Mouse (Mus musculus): Measurements from ENCODE around the gene Pcdh15. TPM values are rescaled to one million over a fixed set of nuclear protein-coding genes. Genes with fewer than 3 reads are reported as not detected.
A peak's percentile ranks its signal among the peaks of the same experiment; 100 is the strongest.

Gene Pcdh15
- polyA plus RNA-seq, 1 experiment from 2014 or later = 0.53 TPM

- H3K36me3 ChIP-seq (ENCODE audit: control insufficient read depth, insufficient read depth, low read length) = no peaks in the 10 kb centered on the region
- no peak overlapping the region for H3K9ac ChIP-seq (ENCODE audit: low read length)
- no peaks in the 10 kb centered on the region for H3K4me1 ChIP-seq (ENCODE audit: control insufficient read depth, insufficient read depth, low read length)
- H3K4me2 ChIP-seq = peak overlapping the region; percentile 3; the same call in 1 of the 2 replicates
- no peaks in the 10 kb centered on the region for H3K9me3 ChIP-seq (ENCODE audit: control insufficient read depth, low read length)
- WGBS = 35% methylated on average over 22 of the region's 22 CpGs
- DNase-seq (ENCODE audit: low spot score, missing footprints) (peak; percentile 82), ATAC-seq (ENCODE audit: low FRiP score) (peak; percentile 78)
- H3K27ac ChIP-seq (ENCODE audit: low read depth, low read length) = no peak overlapping the region
- no peak overlapping the region for H3K4me3 ChIP-seq (ENCODE audit: low read depth, low read length)
- H3K27me3 ChIP-seq (ENCODE audit: control insufficient read depth, insufficient read depth, low read length) = no peaks in the 10 kb centered on the region
These were observed 722.8 kb downstream of the Pcdh15 start for GRCm38 (mm10) chr10:73821657-73822583.

GRCm38 (mm10) chr10:73823214-73823613 lies 724.1 kb downstream of the Pcdh15 start:
- H3K9me3 ChIP-seq (ENCODE audit: control insufficient read depth, low read length) = no peaks in the 10 kb centered on the region
- no peaks in the 10 kb centered on the region for H3K36me3 ChIP-seq (ENCODE audit: control insufficient read depth, insufficient read depth, low read length)
- ATAC-seq (ENCODE audit: low FRiP score) (no peak), DNase-seq (ENCODE audit: low spot score, missing footprints) (no peak)
- H3K4me2 ChIP-seq = no peak overlapping the region
- H3K9ac ChIP-seq (ENCODE audit: low read length) = no peak overlapping the region
- WGBS = 80% methylated on average over 4 of the region's 4 CpGs
- no peaks in the 10 kb centered on the region for H3K4me1 ChIP-seq (ENCODE audit: control insufficient read depth, insufficient read depth, low read length)
- no peaks in the 10 kb centered on the region for H3K27me3 ChIP-seq (ENCODE audit: control insufficient read depth, insufficient read depth, low read length)
- H3K27ac ChIP-seq (ENCODE audit: low read depth, low read length) = no peak overlapping the region
- no peak overlapping the region for H3K4me3 ChIP-seq (ENCODE audit: low read depth, low read length)

- Histone ChIP-seq H3K36me3 (ENCODE audit: control insufficient read depth, insufficient read depth, low read length) (no peaks in the 10 kb centered on the region), H3K4me1 (ENCODE audit: control insufficient read depth, insufficient read depth, low read length) (no peaks in the 10 kb centered on the region), H3K9me3 (ENCODE audit: control insufficient read depth, low read length) (no peaks in the 10 kb centered on the region), H3K9ac (ENCODE audit: low read length) (no peak overlapping the region), H3K27ac (ENCODE audit: low read depth, low read length) (no peak overlapping the region), H3K4me3 (ENCODE audit: low read depth, low read length) (no peak overlapping the region), H3K4me2 (no peak overlapping the region), H3K27me3 (ENCODE audit: control insufficient read depth, insufficient read depth, low read length) (no peaks in the 10 kb centered on the region)
- DNase-seq (ENCODE audit: low spot score, missing footprints) (no peak), ATAC-seq (ENCODE audit: low FRiP score) (peak; percentile 41; the same call in 1 of the 2 replicates)
- 69% methylated on average over 8 of the region's 8 CpGs for WGBS
These were observed 727.2 kb downstream of the Pcdh15 start for GRCm38 (mm10) chr10:73826354-73826753.

GRCm38 (mm10) chr10:73828781-73829180 lies 729.6 kb downstream of the Pcdh15 start:
- H3K27me3 ChIP-seq (ENCODE audit: control insufficient read depth, insufficient read depth, low read length) = no peaks in the 10 kb centered on the region
- H3K4me3 ChIP-seq (ENCODE audit: low read depth, low read length) = no peak overlapping the region
- no peaks in the 10 kb centered on the region for H3K4me1 ChIP-seq (ENCODE audit: control insufficient read depth, insufficient read depth, low read length)
- H3K9me3 ChIP-seq (ENCODE audit: control insufficient read depth, low read length) = no peaks in the 10 kb centered on the region
- no peaks in the 10 kb centered on the region for H3K36me3 ChIP-seq (ENCODE audit: control insufficient read depth, insufficient read depth, low read length)
- 82% methylated on average over 2 of the region's 2 CpGs for WGBS
- H3K27ac ChIP-seq (ENCODE audit: low read depth, low read length) = no peak overlapping the region
- DNase-seq (ENCODE audit: low spot score, missing footprints) = no peak
- no peak for ATAC-seq (ENCODE audit: low FRiP score)
- no peak overlapping the region for H3K9ac ChIP-seq (ENCODE audit: low read length)
- H3K4me2 ChIP-seq = no peak overlapping the region

GRCm38 (mm10) chr10:73844998-73845397 lies 745.9 kb downstream of the Pcdh15 start:
- Histone ChIP-seq H3K4me2 (no peak overlapping the region), H3K27me3 (ENCODE audit: control insufficient read depth, insufficient read depth, low read length) (no peaks in the 10 kb centered on the region), H3K36me3 (ENCODE audit: control insufficient read depth, insufficient read depth, low read length) (no peaks in the 10 kb centered on the region), H3K9me3 (ENCODE audit: control insufficient read depth, low read length) (no peaks in the 10 kb centered on the region), H3K9ac (ENCODE audit: low read length) (no peak overlapping the region), H3K4me1 (ENCODE audit: control insufficient read depth, insufficient read depth, low read length) (no peaks in the 10 kb centered on the region), H3K27ac (ENCODE audit: low read depth, low read length) (no peak overlapping the region), H3K4me3 (ENCODE audit: low read depth, low read length) (no peak overlapping the region)
- 79% methylated on average over 3 of the region's 3 CpGs for WGBS
- ATAC-seq (ENCODE audit: low FRiP score) = no peak
- no peak for DNase-seq (ENCODE audit: low spot score, missing footprints)

GRCm38 (mm10) chr10:73862181-73862580 lies 763.0 kb downstream of the Pcdh15 start:
- WGBS = 66% methylated on average over 4 of the region's 4 CpGs
- no peaks in the 10 kb centered on the region for H3K27me3 ChIP-seq (ENCODE audit: control insufficient read depth, insufficient read depth, low read length)
- no peak overlapping the region for H3K4me3 ChIP-seq (ENCODE audit: low read depth, low read length)
- ATAC-seq (ENCODE audit: low FRiP score) = no peak
- H3K9me3 ChIP-seq (ENCODE audit: control insufficient read depth, low read length) = no peaks in the 10 kb centered on the region
- no peak overlapping the region for H3K4me2 ChIP-seq
- no peaks in the 10 kb centered on the region for H3K36me3 ChIP-seq (ENCODE audit: control insufficient read depth, insufficient read depth, low read length)
- no peak for DNase-seq (ENCODE audit: low spot score, missing footprints)
- no peak overlapping the region for H3K27ac ChIP-seq (ENCODE audit: low read depth, low read length)
- no peaks in the 10 kb centered on the region for H3K4me1 ChIP-seq (ENCODE audit: control insufficient read depth, insufficient read depth, low read length)
- H3K9ac ChIP-seq (ENCODE audit: low read length) = no peak overlapping the region

- Histone ChIP-seq H3K27ac (ENCODE audit: low read depth, low read length) (no peak overlapping the region), H3K4me3 (ENCODE audit: low read depth, low read length) (no peak overlapping the region), H3K27me3 (ENCODE audit: control insufficient read depth, insufficient read depth, low read length) (no peaks in the 10 kb centered on the region), H3K9ac (ENCODE audit: low read length) (no peak overlapping the region), H3K4me1 (ENCODE audit: control insufficient read depth, insufficient read depth, low read length) (no peaks in the 10 kb centered on the region), H3K36me3 (ENCODE audit: control insufficient read depth, insufficient read depth, low read length) (no peaks in the 10 kb centered on the region), H3K4me2 (no peak overlapping the region), H3K9me3 (ENCODE audit: control insufficient read depth, low read length) (no peaks in the 10 kb centered on the region)
- WGBS = 88% methylated on average over 5 of the region's 5 CpGs
- DNase-seq (ENCODE audit: low spot score, missing footprints) = no peak
- ATAC-seq (ENCODE audit: low FRiP score) = no peak
These were observed 779.0 kb downstream of the Pcdh15 start for GRCm38 (mm10) chr10:73878055-73878728.

- H3K9me3 ChIP-seq (ENCODE audit: control insufficient read depth, low read length) = no peaks in the 10 kb centered on the region
- 78% methylated on average over 4 of the region's 4 CpGs for WGBS
- ATAC-seq (ENCODE audit: low FRiP score) = no peak
- no peak overlapping the region for H3K4me2 ChIP-seq
- H3K9ac ChIP-seq (ENCODE audit: low read length) = no peak overlapping the region
- no peaks in the 10 kb centered on the region for H3K27me3 ChIP-seq (ENCODE audit: control insufficient read depth, insufficient read depth, low read length)
- no peaks in the 10 kb centered on the region for H3K36me3 ChIP-seq (ENCODE audit: control insufficient read depth, insufficient read depth, low read length)
- no peak for DNase-seq (ENCODE audit: low spot score, missing footprints)
- H3K4me3 ChIP-seq (ENCODE audit: low read depth, low read length) = no peak overlapping the region
- H3K27ac ChIP-seq (ENCODE audit: low read depth, low read length) = no peak overlapping the region
- no peaks in the 10 kb centered on the region for H3K4me1 ChIP-seq (ENCODE audit: control insufficient read depth, insufficient read depth, low read length)
These were observed 779.6 kb downstream of the Pcdh15 start for GRCm38 (mm10) chr10:73878729-73879067.

GRCm38 (mm10) chr10:73887771-73888170 lies 788.6 kb downstream of the Pcdh15 start:
- no peak for DNase-seq (ENCODE audit: low spot score, missing footprints)
- 85% methylated on average over 4 of the region's 4 CpGs for WGBS
- Histone ChIP-seq H3K4me3 (ENCODE audit: low read depth, low read length) (no peak overlapping the region), H3K9ac (ENCODE audit: low read length) (no peak overlapping the region), H3K4me2 (no peak overlapping the region), H3K4me1 (ENCODE audit: control insufficient read depth, insufficient read depth, low read length) (no peaks in the 10 kb centered on the region), H3K9me3 (ENCODE audit: control insufficient read depth, low read length) (no peaks in the 10 kb centered on the region), H3K27ac (ENCODE audit: low read depth, low read length) (no peak overlapping the region), H3K27me3 (ENCODE audit: control insufficient read depth, insufficient read depth, low read length) (no peaks in the 10 kb centered on the region), H3K36me3 (ENCODE audit: control insufficient read depth, insufficient read depth, low read length) (no peaks in the 10 kb centered on the region)
- no peak for ATAC-seq (ENCODE audit: low FRiP score)

Measured in midbrain, embryonic 11.5 days (tissue).